Mouse (Mus musculus) heart, embryonic 11.5 days (tissue): ENCODE measurements around the gene Gigyf1. TPM values are rescaled to one million over a fixed set of nuclear protein-coding genes. Genes with fewer than 3 reads are reported as not detected.
A peak's percentile ranks its signal among the peaks of the same experiment; 100 is the strongest.

ENCODE experiments used
- ATAC-seq: fragments of 200-750 bp; cut with Nextera tagmentation; replicated peaks from 2 replicates; pipeline ENCODE4 v1.8.0; 2017; ENCODE audit warnings: moderate library complexity; ENCODE audit not compliant: insufficient number of reproducible peaks, low FRiP score, low TSS enrichment
- H3K27ac ChIP-seq: fragments of 300-500 bp; sonication (generic); 2 replicates; pipeline ENCODE4 v1.5.1; 2014; ENCODE audit warnings: mild to moderate bottlenecking, low read depth, low read length
- H3K27me3 ChIP-seq: fragments of 300-500 bp; sonication (generic); 2 replicates; pipeline ENCODE4 v1.6.1; 2014; ENCODE audit warnings: mild to moderate bottlenecking, low read length, mixed read lengths; ENCODE audit not compliant: control insufficient read depth, insufficient read depth
- H3K36me3 ChIP-seq: fragments of 300-500 bp; sonication (generic); 2 replicates; pipeline ENCODE4 v1.6.1; 2014; ENCODE audit warnings: mild to moderate bottlenecking, low read length, moderate library complexity, mixed read lengths; ENCODE audit not compliant: control insufficient read depth, insufficient read depth
- H3K4me1 ChIP-seq: fragments of 300-500 bp; sonication (generic); 2 replicates; pipeline ENCODE4 v1.6.1; 2014; ENCODE audit warnings: low read length; ENCODE audit not compliant: control insufficient read depth, insufficient read depth
- H3K4me2 ChIP-seq: fragments of 300-500 bp; sonication (generic); 2 replicates; pipeline ENCODE4 v1.6.1; 2014; ENCODE audit warnings: mild to moderate bottlenecking, moderate library complexity
- H3K4me3 ChIP-seq: fragments of 300-500 bp; sonication (generic); 2 replicates; pipeline ENCODE4 v1.5.1; 2014; ENCODE audit warnings: low read depth, low read length
- H3K9ac ChIP-seq: fragments of 300-500 bp; sonication (generic); 2 replicates; pipeline ENCODE4 v1.6.1; 2014; ENCODE audit warnings: mild to moderate bottlenecking, low read depth, low read length, moderate library complexity
- H3K9me3 ChIP-seq: fragments of 300-500 bp; sonication (generic); replicated peaks from 2 replicates; pipeline ENCODE4 v1.6.1; 2016; ENCODE audit warnings: low read length; ENCODE audit not compliant: control insufficient read depth
- WGBS: fragments of 180-500 bp; shearing (Covaris S2); extraction: QIAGEN DNeasy Blood & Tissue Kit; methylation state at CpG from one replicate; pipeline ENCODE4 v1.1.7; 2014; ENCODE audit not compliant: insufficient replicate concordance; 5-methylcytosine and 5-hydroxymethylcytosine counted together
- polyA plus RNA-seq: library from polyadenylated mRNA; unstranded; fragments of >200 nt; fragmentation: Nextera tagmentation; extraction: Ambion mirVana; gene quantifications from 2 replicates; pipeline ENCODE4 v1.2.1, GENCODE M21; 2014

The Gigyf1 gene
- polyA plus RNA-seq, 1 experiment from 2014 or later, result 9.5 TPM

- ATAC-seq, result no peak
Measured at GRCm38 (mm10) chr5:137487616-137488015, 30.7 kb upstream of the Gigyf1 start.

GRCm38 (mm10) chr5:137491559-137491958 is 26.8 kb upstream of the Gigyf1 start:
- no peak overlapping the region for H3K4me2 ChIP-seq
- H3K4me1 ChIP-seq, result no peaks in the 10 kb centered on the region
- no peak overlapping the region for H3K4me3 ChIP-seq
- WGBS, result 57% methylated on average over 4 of the region's 4 CpGs
- H3K9me3 ChIP-seq, result no peaks in the 10 kb centered on the region
- H3K36me3 ChIP-seq, result no peaks in the 10 kb centered on the region
- H3K27ac ChIP-seq, result no peak overlapping the region
- ATAC-seq, result no peak
- peaks cover under 1% of the 10 kb centered on the region; the same call in 1 of the 2 replicates for H3K27me3 ChIP-seq
- H3K9ac ChIP-seq, result no peak overlapping the region

More at GRCm38 (mm10) chr5:137487616-137488015, 30.7 kb upstream of the Gigyf1 start:
- H3K4me1 ChIP-seq, result 0 out of 2 replicates have a peak, but pooled peaks cover 3% of the 10 kb centered on the region
- H3K4me2 ChIP-seq, result no peak overlapping the region
- H3K27ac ChIP-seq, result no peak overlapping the region
- WGBS, result 77% methylated on average over 7 of the region's 7 CpGs
- no peak overlapping the region for H3K9ac ChIP-seq
- no peaks in the 10 kb centered on the region for H3K36me3 ChIP-seq
- H3K27me3 ChIP-seq, result peaks cover 23% of the 10 kb centered on the region
- no peaks in the 10 kb centered on the region for H3K9me3 ChIP-seq
- no peak overlapping the region for H3K4me3 ChIP-seq

- H3K4me1 ChIP-seq, result no peaks in the 10 kb centered on the region
- H3K9ac ChIP-seq, result no peak overlapping the region
- no peak for ATAC-seq
- no peaks in the 10 kb centered on the region for H3K27me3 ChIP-seq
- no peaks in the 10 kb centered on the region for H3K36me3 ChIP-seq
- no peak overlapping the region for H3K27ac ChIP-seq
- no peak overlapping the region for H3K4me2 ChIP-seq
- H3K4me3 ChIP-seq, result no peak overlapping the region
- 66% methylated on average over 13 of the region's 13 CpGs for whole genome bisulfite sequencing
- no peaks in the 10 kb centered on the region for H3K9me3 ChIP-seq
Measured at GRCm38 (mm10) chr5:137493831-137494230, 24.5 kb upstream of the Gigyf1 start.

GRCm38 (mm10) chr5:137500186-137500585 is 18.2 kb upstream of the Gigyf1 start:
- Histone ChIP-seq H3K36me3 (no peaks in the 10 kb centered on the region), H3K9me3 (no peaks in the 10 kb centered on the region), H3K4me3 (no peak overlapping the region), H3K4me2 (no peak overlapping the region), H3K27me3 (no peaks in the 10 kb centered on the region), H3K9ac (no peak overlapping the region), H3K27ac (no peak overlapping the region), H3K4me1 (peaks cover 11% of the 10 kb centered on the region)
- WGBS, result 84% methylated on average over 7 of the region's 7 CpGs
- no peak for ATAC-seq

- peaks cover 11% of the 10 kb centered on the region for H3K4me1 ChIP-seq
- H3K4me3 ChIP-seq, result peak within 1 kb of the TSS; percentile 46
- 3% methylated on average over 64 of the region's 64 CpGs for WGBS
- no peaks in the 10 kb centered on the region for H3K9me3 ChIP-seq
- H3K27ac ChIP-seq, result peak within 1 kb of the TSS; percentile 87
- H3K4me2 ChIP-seq, result peak within 1 kb of the TSS; percentile 76
- H3K9ac ChIP-seq, result peak within 1 kb of the TSS; percentile 90
- no peaks in the 10 kb centered on the region for H3K36me3 ChIP-seq
- peak; percentile 96 for ATAC-seq
- no peaks in the 10 kb centered on the region for H3K27me3 ChIP-seq
Measured at GRCm38 (mm10) chr5:137501709-137502666, 16.4 kb upstream of the Gigyf1 start, which contains the start of gene Pop7. Gene Pop7 (minus strand): TSS chr5:137502518.

- Histone ChIP-seq H3K9me3 (no peaks in the 10 kb centered on the region), H3K4me1 (peaks cover 11% of the 10 kb centered on the region), H3K36me3 (no peaks in the 10 kb centered on the region), H3K4me2 (peak overlapping the region; percentile 76), H3K27me3 (no peaks in the 10 kb centered on the region), H3K27ac (peak overlapping the region; percentile 87), H3K4me3 (peak overlapping the region; percentile 46), H3K9ac (peak overlapping the region; percentile 75)
- ATAC-seq, result peak; percentile 88
- WGBS, result under 1% methylated on average over 30 of the region's 30 CpGs
Measured at GRCm38 (mm10) chr5:137502667-137503110, 15.7 kb upstream of the Gigyf1 start.

GRCm38 (mm10) chr5:137504041-137504440 is 14.3 kb upstream of the Gigyf1 start:
- H3K4me1 ChIP-seq, result peaks cover 11% of the 10 kb centered on the region
- no peaks in the 10 kb centered on the region for H3K27me3 ChIP-seq
- no peak overlapping the region for H3K4me3 ChIP-seq
- no peaks in the 10 kb centered on the region for H3K9me3 ChIP-seq
- ATAC-seq, result no peak
- no peaks in the 10 kb centered on the region for H3K36me3 ChIP-seq
- no peak overlapping the region for H3K4me2 ChIP-seq
- 80% methylated on average over 6 of the region's 6 CpGs for WGBS
- H3K27ac ChIP-seq, result no peak overlapping the region
- H3K9ac ChIP-seq, result no peak overlapping the region

GRCm38 (mm10) chr5:137510014-137510501 is 8.3 kb upstream of the Gigyf1 start:
- Histone ChIP-seq H3K9me3 (no peaks in the 10 kb centered on the region), H3K27ac (peak overlapping the region; percentile 78), H3K4me2 (peak overlapping the region; percentile 95), H3K27me3 (no peaks in the 10 kb centered on the region), H3K9ac (peak overlapping the region; percentile 99), H3K36me3 (no peaks in the 10 kb centered on the region), H3K4me1 (peaks cover 23% of the 10 kb centered on the region), H3K4me3 (peak overlapping the region; percentile 89)
- 2% methylated on average over 31 of the region's 52 CpGs for WGBS
- peak; percentile 63 for ATAC-seq
